Mouse (Mus musculus) kidney, adult 2 months (tissue): ENCODE results near the gene Stau1. TPM values are rescaled to one million over a fixed set of nuclear protein-coding genes. Genes with fewer than 3 reads are reported as not detected.

ENCODE experiments used
- DNase-seq: peaks from one replicate; pipeline ENCODE4 v3.0.0; 2021
- H3K27ac ChIP-seq: fragments of 200-500 bp; 2 replicates; pipeline ENCODE4 v1.5.1; 2012; ENCODE audit warnings: low read depth, low read length, control low read depth, inconsistent platforms; ENCODE audit not compliant: insufficient read depth
- H3K27me3 ChIP-seq: fragments of 200-500 bp; replicated peaks from 2 replicates; pipeline ENCODE4 v1.6.1; 2012; ENCODE audit warnings: mild to moderate bottlenecking, moderate library complexity, low read length, inconsistent platforms; ENCODE audit not compliant: control insufficient read depth, insufficient read depth
- H3K36me3 ChIP-seq: fragments of 200-500 bp; 2 replicates; pipeline ENCODE4 v1.6.1; 2012; ENCODE audit warnings: mild to moderate bottlenecking, moderate library complexity, low read length, inconsistent platforms; ENCODE audit not compliant: control insufficient read depth, insufficient read depth
- H3K4me1 ChIP-seq: fragments of 200-500 bp; 2 replicates; pipeline ENCODE4 v1.6.1; 2011; ENCODE audit warnings: low read length; ENCODE audit not compliant: control insufficient read depth, insufficient read depth
- H3K4me3 ChIP-seq: fragments of 200-500 bp; 2 replicates; pipeline ENCODE4 v1.5.1; 2011; ENCODE audit warnings: mild to moderate bottlenecking, low read depth, low read length, control low read depth; ENCODE audit not compliant: insufficient read depth
- CTCF ChIP-seq: fragments of 200-500 bp; conservative IDR thresholded peaks from 2 replicates; pipeline ENCODE4 v1.5.1; 2011; ENCODE audit warnings: low read depth, mild to moderate bottlenecking, control low read depth, low read length, moderate library complexity, mixed read lengths; ENCODE audit not compliant: insufficient read depth, insufficient read length
- POLR2A ChIP-seq: fragments of 200-500 bp; IDR thresholded peaks from one replicate; pipeline ENCODE4 v1.6.1; 2011; ENCODE audit warnings: low read depth, low read length, control low read depth
- WGBS: fragments of 180-500 bp; shearing (Covaris S2); methylation state at CpG from one replicate; pipeline ENCODE4 v1.1.7; 2018; 5-methylcytosine and 5-hydroxymethylcytosine counted together
- polyA plus RNA-seq: library from polyadenylated mRNA; depleted of rRNA; stranded (reverse); fragments of >200 nt; gene quantifications from 2 replicates; pipeline ENCODE4 v1.2.3, GENCODE M21; 2012

Gene Stau1
- polyA plus RNA-seq, 1 experiment = 34.2 TPM

- Histone ChIP-seq H3K4me1 (no peaks in the 10 kb centered on the region), H3K27me3 (no peaks in the 10 kb centered on the region), H3K27ac (no peak overlapping the region), H3K36me3 (peaks cover 5% of the 10 kb centered on the region), H3K4me3 (no peak overlapping the region)
- no peak for TF ChIP-seq CTCF
- no peak for DNase-seq
- WGBS = 97% methylated on average over 6 of the region's 6 CpGs
Measured at GRCm38 (mm10) chr2:166933943-166934342, 62.2 kb downstream of the Stau1 start.

DNA sequence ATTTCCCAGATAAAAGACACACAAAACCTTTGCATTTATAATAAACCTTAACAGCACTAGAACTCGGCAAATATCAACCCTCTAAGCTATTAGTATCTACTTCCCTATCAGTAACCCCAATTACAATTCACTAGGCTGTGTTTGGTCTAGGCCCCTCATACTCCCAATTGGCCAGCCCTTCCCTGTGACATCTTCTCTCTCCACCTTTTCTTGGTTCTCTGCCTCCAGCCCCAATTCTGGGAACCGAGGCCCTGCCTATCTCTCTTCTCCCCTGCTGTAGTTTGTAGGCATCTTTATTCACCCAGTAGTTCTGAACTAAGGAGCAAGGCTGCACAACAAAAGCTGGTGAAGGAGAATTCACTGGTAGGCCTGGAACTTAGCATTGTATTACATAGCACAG is 72.1 kb downstream of the Stau1 start:
- H3K27ac ChIP-seq = no peak overlapping the region
- H3K36me3 ChIP-seq = peaks cover 6% of the 10 kb centered on the region
- no peak overlapping the region for H3K4me3 ChIP-seq
- H3K4me1 ChIP-seq = no peaks in the 10 kb centered on the region
- DNase-seq = no peak
- no peak for TF ChIP-seq POLR2A
- no peak for TF ChIP-seq CTCF
- 83% methylated on average over 2 of the region's 2 CpGs for WGBS
- H3K27me3 ChIP-seq = no peaks in the 10 kb centered on the region

DNA sequence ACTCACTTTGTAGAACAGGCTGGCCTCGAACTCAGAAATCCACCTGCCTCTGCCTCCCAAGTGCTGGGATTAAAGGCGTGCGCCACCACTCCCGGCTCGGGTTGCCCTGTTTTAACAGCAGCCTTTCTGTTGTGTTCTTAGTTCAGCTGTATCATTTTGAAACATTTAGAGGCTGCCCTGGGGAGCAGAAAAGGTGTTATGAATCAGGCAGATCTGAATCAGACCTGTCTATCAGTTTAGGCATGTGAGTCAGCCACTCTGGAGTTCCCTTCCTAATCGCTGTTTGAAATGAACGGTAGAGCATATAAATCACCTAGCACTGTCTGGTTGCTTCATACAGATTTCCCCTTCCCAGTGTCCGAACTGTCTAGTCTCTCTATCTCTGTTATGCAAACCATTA is 85.6 kb downstream of the Stau1 start:
- Histone ChIP-seq H3K4me3 (no peak overlapping the region), H3K36me3 (no peaks in the 10 kb centered on the region), H3K4me1 (peaks cover 4% of the 10 kb centered on the region; the same call in 1 of the 2 replicates), H3K27ac (no peak overlapping the region), H3K27me3 (no peaks in the 10 kb centered on the region)
- TF ChIP-seq CTCF = no peak
- TF ChIP-seq POLR2A = no peak
- WGBS = 80% methylated on average over 8 of the region's 8 CpGs
- no peak for DNase-seq

GRCm38 (mm10) chr2:166909729-166910128 is 86.4 kb downstream of the Stau1 start:
- Histone ChIP-seq H3K36me3 (no peaks in the 10 kb centered on the region), H3K4me3 (no peak overlapping the region), H3K27ac (no peak overlapping the region), H3K4me1 (peaks cover 7% of the 10 kb centered on the region; the same call in 1 of the 2 replicates), H3K27me3 (no peaks in the 10 kb centered on the region)
- no peak for DNase-seq
- WGBS = 93% methylated on average over 3 of the region's 3 CpGs
- no peak for TF ChIP-seq CTCF
- TF ChIP-seq POLR2A = no peak

- peaks cover 7% of the 10 kb centered on the region; the same call in 1 of the 2 replicates for H3K4me1 ChIP-seq
- peak overlapping the region; percentile 89 for H3K4me3 ChIP-seq
- H3K27ac ChIP-seq = peak overlapping the region; percentile 58
- DNase-seq = no peak
- TF ChIP-seq POLR2A = no peak
- no peak for TF ChIP-seq CTCF
- WGBS = under 1% methylated on average over 28 of the region's 28 CpGs
- no peaks in the 10 kb centered on the region for H3K27me3 ChIP-seq
- H3K36me3 ChIP-seq = no peaks in the 10 kb centered on the region
Measured at GRCm38 (mm10) chr2:166906523-166907182, 89.4 kb downstream of the Stau1 start.

DNA sequence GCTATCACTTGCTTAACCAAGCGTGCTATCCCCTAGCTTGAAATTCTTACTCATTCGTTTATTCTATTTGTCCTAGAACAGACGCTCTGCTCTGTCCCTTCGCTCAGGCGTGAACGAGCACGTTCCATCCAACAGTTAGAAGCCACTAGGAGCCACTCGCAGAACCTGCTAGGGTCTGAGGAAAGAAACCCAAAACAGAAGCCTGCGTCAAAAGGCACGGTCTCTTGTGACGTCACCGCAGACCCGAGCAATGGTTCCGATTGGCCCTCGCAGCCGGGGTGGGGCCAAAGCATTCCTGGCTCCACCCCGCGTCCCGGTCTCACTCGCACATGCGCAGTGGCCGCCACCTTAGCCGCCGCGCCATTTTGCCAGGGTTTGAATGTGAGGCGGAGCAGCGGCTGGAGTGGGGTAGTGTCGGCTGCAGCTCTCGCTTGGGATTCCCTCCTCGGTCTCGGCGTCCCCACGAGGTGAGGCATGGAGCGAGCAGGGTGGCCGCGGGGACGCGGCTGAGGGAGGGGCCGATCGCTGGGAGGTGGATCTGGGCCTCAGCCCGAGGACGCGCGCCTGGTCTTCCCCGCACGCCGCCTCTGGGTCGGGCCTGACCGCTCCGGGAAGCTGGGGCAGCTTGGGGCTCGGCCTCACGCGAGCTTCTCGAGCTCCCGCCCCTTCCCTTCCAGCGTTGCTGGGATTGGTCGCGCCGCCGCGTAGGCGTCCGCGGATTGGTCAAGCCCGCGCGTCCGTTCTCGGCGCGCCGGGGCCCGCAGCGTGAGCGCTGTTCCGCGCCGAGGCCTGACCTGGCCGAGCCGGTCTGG is 90.2 kb downstream of the Stau1 start, which contains the start of gene Cse1l:
Gene Cse1l (plus strand): TSS at position 330 of the 812 bp plus-strand sequence.
- under 1% methylated on average over 80 of the region's 80 CpGs for WGBS
- no peak for TF ChIP-seq POLR2A
- TF ChIP-seq CTCF = no peak
- peak within 1 kb of the TSS; percentile 89 for H3K4me3 ChIP-seq

GRCm38 (mm10) chr2:166903719-166904282 is 92.3 kb downstream of the Stau1 start:
- no peaks in the 10 kb centered on the region for H3K36me3 ChIP-seq
- WGBS = 94% methylated on average over 6 of the region's 6 CpGs
- H3K4me1 ChIP-seq = peaks cover 7% of the 10 kb centered on the region; the same call in 1 of the 2 replicates
- TF ChIP-seq POLR2A = no peak
- 0 out of 2 replicates have a peak, but pooled peaks have one; percentile 12 for TF ChIP-seq CTCF
- H3K27ac ChIP-seq = no peak overlapping the region
- no peaks in the 10 kb centered on the region for H3K27me3 ChIP-seq
- no peak for DNase-seq
- no peak overlapping the region for H3K4me3 ChIP-seq

More for the DNA sequence above, 90.2 kb downstream of the Stau1 start, which contains the start of gene Cse1l:
- Histone ChIP-seq H3K27ac (peak within 1 kb of the TSS; percentile 91), H3K4me1 (peaks cover 7% of the 10 kb centered on the region; the same call in 1 of the 2 replicates), H3K27me3 (no peaks in the 10 kb centered on the region), H3K36me3 (no peaks in the 10 kb centered on the region)
- peak; percentile 98 for DNase-seq
